Mouse (Mus musculus) brain, embryonic 18.5 days (tissue): ENCODE measurements around the gene Gm13697.

ENCODE experiments used
- DNase-seq: peaks from one replicate; pipeline ENCODE4 v3.0.0-alpha.2; 2012; ENCODE audit warnings: low read depth, low spot score

The Gm13697 gene

DNA sequence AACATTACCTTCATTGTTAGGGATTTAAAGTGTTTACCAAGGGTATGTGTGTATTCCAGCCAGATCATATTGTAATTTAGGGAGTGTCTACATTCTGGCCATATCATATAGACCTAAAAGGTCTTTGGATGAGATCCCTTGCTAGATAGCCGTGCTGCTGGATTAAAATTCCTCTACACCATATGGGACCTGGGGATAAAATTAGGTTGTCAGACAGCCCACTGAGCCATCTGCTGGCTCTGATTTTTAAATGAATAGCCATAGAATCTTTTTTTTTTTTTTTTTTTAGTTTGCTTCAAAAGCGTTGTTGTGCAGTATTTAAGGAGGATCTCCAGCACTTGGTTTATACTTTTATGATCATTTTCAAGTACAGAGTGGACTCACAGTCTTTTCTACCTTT is 48.0 kb downstream of the Gm13697 start:
- DNase-seq, result no peak

- no peak for DNase-seq
Measured at GRCm38 (mm10) chr2:84035997-84036396, 51.5 kb downstream of the Gm13697 start.
